Comparison of ENCODE assay signal across 9 mouse cellular contexts in genomic region chr7:73608804-73609275, GRCm38 (mm10).
DNase-seq lines count a peak whose midpoint lies in the region; ATAC-seq and TF ChIP-seq lines count a peak whose summit lies in the region.
"Had no signal": no experiment of that assay in that cellular context is flagged by ENCODE, and none has a peak within 500 bp of the region (broad histone marks: within the 10 kb centered on the region; RNA-seq: fewer than 3 reads in every experiment).

No protein-coding gene starts in this region.

- no peaks in the 10 kb centered on the region for H3K9me3 ChIP-seq in heart, postnatal 0 days (replicated peaks; ENCODE audit: control insufficient read depth, low read length)
- H3K9me3 ChIP-seq in forebrain, embryonic 12.5 days = no peaks in the 10 kb centered on the region
- H3K9me3 ChIP-seq in liver, embryonic 15.5 days (replicated peaks) = no peaks in the 10 kb centered on the region

- H3K4me2 ChIP-seq in heart, postnatal 0 days (ENCODE audit: low read depth, low read length) = peak overlapping the region; percentile 87
- H3K4me2 ChIP-seq in forebrain, embryonic 12.5 days = peak overlapping the region; percentile 25
- H3K4me2 ChIP-seq in liver, embryonic 15.5 days = peak overlapping the region; percentile 80

- ATAC-seq in heart, postnatal 0 days (ENCODE audit: insufficient read depth, low read depth) = no peak
- no peak for ATAC-seq in forebrain, embryonic 12.5 days (ENCODE audit: low FRiP score)
- ATAC-seq in liver, embryonic 15.5 days (ENCODE audit: insufficient read depth) = no peak

- WGBS in heart, postnatal 0 days = 63% methylated on average over 5 of the region's 5 CpGs
- whole genome bisulfite sequencing in forebrain, embryonic 12.5 days = 32% methylated on average over 5 of the region's 5 CpGs
- WGBS in liver, embryonic 15.5 days (ENCODE audit: insufficient replicate concordance) = 15% methylated on average over 5 of the region's 5 CpGs

- H3K4me3 ChIP-seq in heart, postnatal 0 days (ENCODE audit: low read depth, low read length) = peak overlapping the region; percentile 47
- no peak overlapping the region for H3K4me3 ChIP-seq in forebrain, embryonic 12.5 days (replicated peaks)
- H3K4me3 ChIP-seq in liver, embryonic 15.5 days (replicated peaks) = no peak overlapping the region

- DNase-seq in heart, postnatal 0 days (ENCODE audit: low spot score) = peak; percentile 13
- DNase-seq in heart, postnatal 4 days = no peak
- peak; percentile 25 for DNase-seq in MN1 (ENCODE audit: low spot score)
- DNase-seq in ovary, postnatal 36 days (ENCODE audit: low spot score) = no peak
- DNase-seq in urinary bladder, postnatal 14 days (ENCODE audit: low spot score) = no peak
- no peak for DNase-seq in right cerebral cortex, adult 2 months (ENCODE audit: low spot score in 2 of 2)
- DNase-seq: cerebellum, adult 8-10 months had no signal

- peak overlapping the region; percentile 93 for H3K27ac ChIP-seq in heart, postnatal 0 days (ENCODE audit: low read depth)
- peak overlapping the region; percentile 95 for H3K27ac ChIP-seq in forebrain, embryonic 12.5 days
- H3K27ac ChIP-seq in liver, embryonic 15.5 days (replicated peaks) = no peak overlapping the region

- no peaks in the 10 kb centered on the region for H3K27me3 ChIP-seq in heart, postnatal 0 days (ENCODE audit: control insufficient read depth, insufficient read depth, low read length)
- no peaks in the 10 kb centered on the region for H3K27me3 ChIP-seq in forebrain, embryonic 12.5 days
- H3K27me3 ChIP-seq in liver, embryonic 15.5 days = no peaks in the 10 kb centered on the region

- 0 out of 2 replicates have a peak, but pooled peaks cover 4% of the 10 kb centered on the region for H3K4me1 ChIP-seq in heart, postnatal 0 days (ENCODE audit: control insufficient read depth, insufficient read depth)
- H3K4me1 ChIP-seq in forebrain, embryonic 12.5 days = peaks cover 22% of the 10 kb centered on the region
- H3K4me1 ChIP-seq in liver, embryonic 15.5 days (replicated peaks) = peaks cover 37% of the 10 kb centered on the region

- no peaks in the 10 kb centered on the region for H3K36me3 ChIP-seq in heart, postnatal 0 days (replicated peaks; ENCODE audit: control insufficient read depth, insufficient read depth, low read length)
- H3K36me3 ChIP-seq in forebrain, embryonic 12.5 days (replicated peaks) = no peaks in the 10 kb centered on the region
- no peaks in the 10 kb centered on the region for H3K36me3 ChIP-seq in liver, embryonic 15.5 days (replicated peaks)

- no peak for TF ChIP-seq EP300 in heart, postnatal 0 days (IDR thresholded peaks at IDR 0.05; ENCODE audit: low read depth)

- no peak overlapping the region for H3K9ac ChIP-seq in heart, postnatal 0 days (replicated peaks; ENCODE audit: low read depth, low read length)
- 0 out of 2 replicates have a peak overlapping the region, but pooled peaks have one; percentile 33 for H3K9ac ChIP-seq in forebrain, embryonic 12.5 days
- H3K9ac ChIP-seq in liver, embryonic 15.5 days = no peak overlapping the region

- TF ChIP-seq CTCF in heart, postnatal 0 days (IDR thresholded peaks at IDR 0.05; ENCODE audit: low read depth) = no peak

Comparison
In these comparisons a context has a peak if more than half of its experiments do, and no peak if none do; other contexts are left out.
1. DNase-seq: peak in heart, postnatal 0 days (single experiment) and MN1 (single experiment); none in heart, postnatal 4 days (single experiment), ovary, postnatal 36 days (single experiment), urinary bladder, postnatal 14 days (single experiment) and right cerebral cortex, adult 2 months (0 of 2).
2. H3K4me2 ChIP-seq: peak in every context shown above with its lines; median percentile 87 in heart, postnatal 0 days; 80 in liver, embryonic 15.5 days; 25 in forebrain, embryonic 12.5 days.